Mouse (Mus musculus) midbrain, embryonic 11.5 days (tissue): ENCODE data around the gene B4galnt3. TPM values are rescaled to one million over a fixed set of nuclear protein-coding genes. Genes with fewer than 3 reads are reported as not detected.

Source experiments
- ATAC-seq: fragments of 200-750 bp; cut with Nextera tagmentation; 2 replicates; pipeline ENCODE4 v1.8.0; 2017; ENCODE audit warnings: moderate TSS enrichment, moderate library complexity; ENCODE audit not compliant: low FRiP score
- DNase-seq: peaks from one replicate; pipeline ENCODE4 v3.0.0; 2015; ENCODE audit warnings: low spot score; ENCODE audit errors: missing footprints
- H3K27ac ChIP-seq: fragments of 300-500 bp; sonication (generic); 2 replicates; pipeline ENCODE4 v1.5.1; 2014; ENCODE audit warnings: low read depth, low read length
- H3K27me3 ChIP-seq: fragments of 300-500 bp; sonication (generic); 2 replicates; pipeline ENCODE4 v1.6.1; 2014; ENCODE audit warnings: mild to moderate bottlenecking, low read length, moderate library complexity, mixed read lengths; ENCODE audit not compliant: control insufficient read depth, insufficient read depth
- H3K36me3 ChIP-seq: fragments of 300-500 bp; sonication (generic); 2 replicates; pipeline ENCODE4 v1.6.1; 2014; ENCODE audit warnings: mild to moderate bottlenecking, low read length, moderate library complexity, mixed read lengths; ENCODE audit not compliant: control insufficient read depth, insufficient read depth
- H3K4me1 ChIP-seq: fragments of 300-500 bp; sonication (generic); 2 replicates; pipeline ENCODE4 v1.6.1; 2014; ENCODE audit warnings: low read length; ENCODE audit not compliant: control insufficient read depth, insufficient read depth
- H3K4me2 ChIP-seq: fragments of 300-500 bp; sonication (generic); 2 replicates; pipeline ENCODE4 v1.6.1; 2014; ENCODE audit warnings: mild to moderate bottlenecking, moderate library complexity
- H3K4me3 ChIP-seq: fragments of 300-500 bp; sonication (generic); 2 replicates; pipeline ENCODE4 v1.5.1; 2014; ENCODE audit warnings: low read depth, low read length
- H3K9ac ChIP-seq: fragments of 300-500 bp; sonication (generic); 2 replicates; pipeline ENCODE4 v1.6.1; 2014; ENCODE audit warnings: low read length
- H3K9me3 ChIP-seq: fragments of 300-500 bp; sonication (generic); 2 replicates; pipeline ENCODE4 v1.6.1; 2016; ENCODE audit warnings: low read length; ENCODE audit not compliant: control insufficient read depth
- WGBS: fragments of 180-500 bp; shearing (Covaris S2); extraction: QIAGEN DNeasy Blood & Tissue Kit; methylation state at CpG from one replicate; pipeline ENCODE4 v1.1.7; 2014; 5-methylcytosine and 5-hydroxymethylcytosine counted together
- polyA plus RNA-seq: library from polyadenylated mRNA; unstranded; fragments of >200 nt; fragmentation: Nextera tagmentation; extraction: Ambion mirVana; gene quantifications from 2 replicates; pipeline ENCODE4 v1.2.1, GENCODE M21; 2014

The B4galnt3 gene
- polyA plus RNA-seq, 1 experiment from 2014 or later = 0.14 TPM

DNA sequence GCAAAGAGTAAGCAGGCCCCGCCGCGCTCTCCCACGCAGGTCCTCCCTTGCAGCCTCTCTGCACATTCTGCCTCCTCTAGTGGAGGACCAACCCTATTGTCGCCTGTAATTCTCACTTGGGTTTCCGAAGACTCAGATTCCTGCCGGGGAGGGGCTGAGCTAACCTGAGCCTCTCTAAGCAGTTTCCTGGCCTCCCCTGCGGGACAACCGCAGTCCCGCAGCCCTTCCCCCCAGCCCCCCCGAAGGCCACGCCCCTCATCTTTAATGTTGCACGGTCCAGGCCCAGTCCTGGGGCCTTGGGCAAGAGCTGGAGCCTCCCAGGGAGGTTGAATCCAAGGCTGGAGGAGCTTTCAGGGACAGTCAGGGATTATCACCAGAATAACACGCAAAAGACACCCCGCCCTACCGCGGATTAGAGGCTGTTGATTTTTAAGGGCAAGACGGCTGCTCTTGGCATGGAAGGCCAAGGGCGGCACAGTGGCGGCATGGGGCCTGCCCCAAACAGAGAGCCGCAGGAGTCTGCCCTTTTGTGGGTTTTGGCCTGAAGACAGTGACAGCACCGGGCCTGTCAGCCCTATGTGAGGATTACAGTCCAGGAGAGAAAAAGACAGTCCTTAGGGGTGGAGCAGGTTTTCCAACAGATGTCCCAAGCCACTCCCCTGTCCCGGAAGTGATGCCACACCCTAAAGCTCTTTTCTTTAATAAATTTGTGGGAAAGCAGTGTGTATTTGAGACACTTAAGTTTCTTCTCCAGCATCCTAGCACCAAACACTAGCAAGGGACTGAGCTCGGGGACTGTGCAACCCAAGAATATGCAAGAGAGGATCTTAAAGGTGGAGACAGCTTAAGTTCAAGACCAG lies 105.8 kb downstream of the B4galnt3 start:
- H3K4me2 ChIP-seq = peak overlapping the region; percentile 37
- peak; percentile 47 for ATAC-seq
- H3K27me3 ChIP-seq = no peaks in the 10 kb centered on the region; the same call in 1 of the 2 replicates
- no peaks in the 10 kb centered on the region for H3K36me3 ChIP-seq
- no peak overlapping the region for H3K27ac ChIP-seq
- peak; percentile 93 for DNase-seq
- 12% methylated on average over 24 of the region's 24 CpGs for WGBS
- no peaks in the 10 kb centered on the region for H3K9me3 ChIP-seq
- H3K4me3 ChIP-seq = no peak overlapping the region
- H3K9ac ChIP-seq = peak overlapping the region; percentile 47
- peaks cover 24% of the 10 kb centered on the region for H3K4me1 ChIP-seq

DNA sequence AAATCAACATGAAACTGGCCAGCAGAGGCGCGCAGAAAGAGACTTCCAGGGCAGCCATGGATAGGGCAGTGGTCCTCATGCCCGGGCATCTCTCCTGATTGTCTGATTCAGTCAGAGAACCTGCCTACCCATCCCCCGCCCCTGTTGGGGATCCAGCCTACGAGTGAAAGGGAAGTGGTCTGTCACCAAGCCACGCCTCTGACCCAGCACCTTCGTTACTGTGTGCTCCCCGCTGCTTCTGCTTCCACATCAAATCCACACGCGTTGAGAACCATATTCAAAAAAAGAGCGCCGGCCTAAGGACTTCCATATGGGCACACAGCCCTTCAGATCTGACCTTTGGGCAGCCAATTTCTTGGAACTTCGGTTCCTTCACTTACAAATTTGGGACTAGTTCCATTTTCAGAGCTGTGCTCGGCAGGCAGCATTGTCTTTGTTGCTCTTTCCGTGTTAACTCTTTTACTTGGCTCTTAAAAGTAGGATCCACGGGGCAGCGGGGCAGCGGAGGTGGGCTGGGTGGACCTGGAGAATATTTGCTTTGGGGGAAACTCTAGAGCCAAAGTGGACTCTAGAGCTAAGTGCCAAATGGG lies 106.7 kb downstream of the B4galnt3 start:
- no peak overlapping the region for H3K9ac ChIP-seq
- H3K9me3 ChIP-seq = no peaks in the 10 kb centered on the region
- no peak overlapping the region for H3K27ac ChIP-seq
- no peak overlapping the region for H3K4me3 ChIP-seq
- peaks cover 24% of the 10 kb centered on the region for H3K4me1 ChIP-seq
- peak; percentile 31; the same call in 1 of the 2 replicates for ATAC-seq
- peak overlapping the region; percentile 33 for H3K4me2 ChIP-seq
- DNase-seq = peak; percentile 88
- 9% methylated on average over 18 of the region's 18 CpGs for WGBS
- no peaks in the 10 kb centered on the region for H3K36me3 ChIP-seq
- H3K27me3 ChIP-seq = no peaks in the 10 kb centered on the region; the same call in 1 of the 2 replicates

DNA sequence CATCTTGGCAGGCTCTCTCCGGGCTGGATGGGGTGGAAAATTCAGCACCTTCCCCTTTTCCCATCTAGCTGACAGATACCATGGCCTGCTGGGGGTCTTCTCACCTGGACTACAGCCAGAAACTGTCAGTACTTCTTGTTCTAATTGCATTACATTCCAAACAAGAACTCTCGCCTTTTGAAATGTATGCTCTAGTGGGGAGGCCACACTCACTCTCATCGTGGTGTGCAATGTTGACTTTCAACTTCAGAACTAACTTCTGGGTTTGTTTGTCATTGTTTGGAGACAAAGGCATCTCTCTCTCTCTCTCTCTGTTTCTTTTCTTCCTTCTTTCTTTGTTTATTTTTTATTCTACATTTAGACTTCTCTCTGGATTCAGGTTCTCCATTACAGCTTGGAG lies 107.8 kb downstream of the B4galnt3 start:
- Histone ChIP-seq H3K27ac (no peak overlapping the region), H3K9ac (no peak overlapping the region), H3K9me3 (no peaks in the 10 kb centered on the region), H3K36me3 (no peaks in the 10 kb centered on the region), H3K27me3 (no peaks in the 10 kb centered on the region; the same call in 1 of the 2 replicates), H3K4me2 (no peak overlapping the region), H3K4me1 (peaks cover 15% of the 10 kb centered on the region), H3K4me3 (no peak overlapping the region)
- no peak for DNase-seq
- 68% methylated on average over 3 of the region's 3 CpGs for WGBS
- ATAC-seq = no peak

DNA sequence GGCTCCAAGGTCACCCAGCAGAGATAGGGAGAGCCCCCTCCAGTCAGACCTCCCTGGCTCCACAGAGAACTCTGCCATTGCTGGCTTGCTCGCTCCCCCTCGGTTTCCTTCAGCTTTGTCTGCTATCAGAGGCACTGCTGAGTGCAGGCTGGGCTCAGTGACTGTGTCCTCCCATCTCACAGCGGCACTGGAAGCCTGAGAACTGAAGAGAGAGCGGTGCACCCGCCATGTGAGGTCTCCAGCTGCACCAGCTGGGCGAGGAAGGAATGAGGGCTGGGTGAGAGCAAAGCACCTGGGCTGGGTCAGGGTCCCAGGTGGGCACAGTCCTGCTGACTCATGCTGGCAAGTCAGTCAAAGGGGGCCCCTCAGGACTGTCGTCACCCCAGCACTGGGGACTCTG lies 108.6 kb downstream of the B4galnt3 start:
- 57% methylated on average over 7 of the region's 7 CpGs for WGBS

DNA sequence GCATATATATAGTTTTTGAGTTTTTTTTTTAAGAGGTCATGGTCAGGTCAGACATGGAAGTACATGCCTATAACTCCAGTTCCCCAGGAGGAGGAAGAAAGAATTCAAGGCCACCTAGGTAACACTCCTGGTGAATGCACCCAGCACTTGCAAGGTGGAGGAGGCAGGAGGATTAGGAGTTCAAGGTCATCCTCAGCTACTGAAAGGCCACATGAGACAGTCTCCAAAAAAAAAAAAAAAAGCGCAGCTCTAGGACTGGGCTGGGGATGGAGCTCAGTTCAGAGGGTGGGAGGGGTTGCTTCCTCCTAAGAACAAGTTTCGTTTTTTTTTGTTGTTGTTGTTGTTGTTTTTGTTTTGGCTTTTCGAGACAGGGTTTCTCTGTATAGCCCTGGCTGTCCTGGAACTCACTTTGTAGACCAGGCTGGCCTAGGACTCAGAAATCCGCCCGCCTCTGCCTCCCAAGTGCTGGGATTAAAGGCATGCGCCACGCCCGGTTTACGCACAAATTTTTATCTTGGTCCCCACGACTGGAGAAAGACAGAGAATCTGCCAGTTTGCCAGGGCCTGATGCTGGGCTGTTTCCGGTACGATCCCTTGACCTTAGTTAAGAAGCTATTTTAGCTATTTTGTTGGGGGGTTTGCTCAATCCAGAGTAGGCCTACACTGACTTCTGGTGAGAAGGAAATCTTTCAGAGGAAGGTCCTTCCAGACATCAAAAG lies 109.2 kb downstream of the B4galnt3 start:
- WGBS = 91% methylated on average over 12 of the region's 12 CpGs
- Histone ChIP-seq H3K27me3 (no peaks in the 10 kb centered on the region; the same call in 1 of the 2 replicates), H3K9me3 (no peaks in the 10 kb centered on the region), H3K27ac (no peak overlapping the region), H3K36me3 (no peaks in the 10 kb centered on the region), H3K4me2 (no peak overlapping the region), H3K4me1 (peaks cover 15% of the 10 kb centered on the region), H3K9ac (no peak overlapping the region), H3K4me3 (no peak overlapping the region)
- ATAC-seq (no peak), DNase-seq (no peak)

More for the DNA sequence above, 108.6 kb downstream of the B4galnt3 start:
- Histone ChIP-seq H3K27me3 (no peaks in the 10 kb centered on the region; the same call in 1 of the 2 replicates), H3K27ac (no peak overlapping the region), H3K36me3 (no peaks in the 10 kb centered on the region), H3K9me3 (no peaks in the 10 kb centered on the region), H3K4me1 (peaks cover 15% of the 10 kb centered on the region), H3K4me2 (no peak overlapping the region), H3K4me3 (no peak overlapping the region), H3K9ac (no peak overlapping the region)
- ATAC-seq (no peak), DNase-seq (no peak)

DNA sequence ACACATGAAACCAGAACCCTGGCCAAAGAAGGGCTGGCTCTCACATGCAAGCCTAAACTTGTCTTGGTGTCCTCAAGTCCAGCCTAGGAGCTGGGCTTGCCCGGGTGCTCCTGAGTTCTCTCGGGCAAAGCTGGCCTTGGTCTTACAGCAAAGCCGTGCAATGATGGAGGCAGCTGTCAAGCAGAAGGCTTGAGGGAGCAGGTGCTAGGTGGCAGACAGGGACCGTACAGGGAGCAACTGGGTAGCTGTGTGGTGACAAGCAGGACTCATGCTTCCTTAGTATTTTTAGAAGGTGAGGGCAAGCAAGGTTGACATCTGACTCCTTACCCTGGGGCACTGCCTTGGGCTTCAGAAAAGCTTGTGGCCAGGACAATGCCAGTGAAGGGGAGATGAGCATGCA lies 110.6 kb downstream of the B4galnt3 start:
- Histone ChIP-seq H3K4me3 (no peak overlapping the region), H3K9ac (no peak overlapping the region), H3K27ac (no peak overlapping the region), H3K9me3 (no peaks in the 10 kb centered on the region), H3K4me2 (no peak overlapping the region), H3K4me1 (peaks cover 13% of the 10 kb centered on the region), H3K27me3 (no peaks in the 10 kb centered on the region; the same call in 1 of the 2 replicates), H3K36me3 (no peaks in the 10 kb centered on the region)
- no peak for DNase-seq
- WGBS = 94% methylated on average over 4 of the region's 4 CpGs
- ATAC-seq = no peak

DNA sequence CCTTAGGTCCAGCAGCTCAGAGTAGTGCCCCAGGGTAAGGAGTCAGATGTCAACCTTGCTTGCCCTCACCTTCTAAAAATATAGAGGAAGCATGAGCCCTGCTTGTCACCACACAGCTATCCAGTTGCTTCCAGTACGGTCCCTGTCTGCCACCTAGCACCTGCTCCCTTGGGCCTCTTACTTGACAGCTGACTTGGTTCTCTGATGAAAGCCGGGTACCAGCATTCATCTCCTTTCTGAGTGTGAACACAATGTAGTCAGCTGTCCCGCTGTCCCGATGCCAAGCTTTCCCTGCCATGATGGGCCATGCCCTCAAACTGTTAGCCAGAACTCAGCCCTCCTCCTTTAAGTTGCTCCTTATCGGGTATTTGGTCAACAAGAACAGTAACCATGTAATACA lies 112.2 kb downstream of the B4galnt3 start:
- H3K27me3 ChIP-seq = no peaks in the 10 kb centered on the region
- H3K4me1 ChIP-seq = no peaks in the 10 kb centered on the region
- no peak overlapping the region for H3K4me2 ChIP-seq
- H3K4me3 ChIP-seq = no peak overlapping the region
- DNase-seq (no peak), ATAC-seq (no peak)
- WGBS = 93% methylated on average over 5 of the region's 5 CpGs
- H3K27ac ChIP-seq = no peak overlapping the region
- no peaks in the 10 kb centered on the region for H3K36me3 ChIP-seq
- no peaks in the 10 kb centered on the region for H3K9me3 ChIP-seq
- H3K9ac ChIP-seq = no peak overlapping the region

DNA sequence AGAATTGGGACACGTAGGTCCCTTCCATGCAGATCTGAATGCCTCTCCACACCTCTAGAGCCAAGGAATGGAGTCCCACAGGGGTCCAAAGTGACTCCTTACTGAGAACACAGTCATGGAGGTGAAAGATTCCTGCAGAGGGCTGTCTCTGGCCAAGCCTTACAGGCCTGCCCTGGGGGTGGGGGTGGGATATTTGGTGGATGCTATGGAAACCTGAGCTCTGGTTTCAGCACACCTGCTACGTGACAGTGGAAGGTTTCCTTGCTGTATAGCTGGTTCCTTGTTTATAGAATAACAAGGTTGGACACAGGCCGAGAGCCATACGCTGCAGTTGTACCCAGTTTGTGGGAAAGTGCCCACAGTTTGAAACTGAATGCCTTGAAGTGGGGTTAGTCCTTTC lies 113.9 kb downstream of the B4galnt3 start:
- ATAC-seq (no peak), DNase-seq (no peak)
- Histone ChIP-seq H3K27me3 (no peaks in the 10 kb centered on the region), H3K27ac (no peak overlapping the region), H3K9ac (no peak overlapping the region), H3K4me1 (no peaks in the 10 kb centered on the region), H3K36me3 (no peaks in the 10 kb centered on the region), H3K4me2 (no peak overlapping the region), H3K4me3 (no peak overlapping the region), H3K9me3 (no peaks in the 10 kb centered on the region)
- WGBS = 65% methylated on average over 4 of the region's 4 CpGs
